Mouse (Mus musculus) liver, embryonic 14.5 days (tissue): Measurements from ENCODE around the gene Tmem151a. TPM values are rescaled to one million over a fixed set of nuclear protein-coding genes. Genes with fewer than 3 reads are reported as not detected.

Source experiments
- ATAC-seq: fragments of 200-750 bp; cut with Nextera tagmentation; 2 replicates; pipeline ENCODE4 v1.8.0; 2017; ENCODE audit warnings: moderate number of reproducible peaks, mild to moderate bottlenecking, moderate library complexity; ENCODE audit not compliant: insufficient read depth
- DNase-seq, 3 experiments: peaks; one replicate each; pipeline ENCODE4 v3.0.0-alpha.2; 2012 to 2013; ENCODE audit warnings: low read depth in 3 of 3, low spot score in 3 of 3
- H3K27ac ChIP-seq: fragments of 300-500 bp; sonication (generic); 2 replicates; pipeline ENCODE4 v1.5.1; 2014; ENCODE audit warnings: moderate library complexity, mild to moderate bottlenecking, control low read depth, inconsistent platforms
- H3K27me3 ChIP-seq: fragments of 300-500 bp; sonication (generic); 2 replicates; pipeline ENCODE4 v1.6.1; 2014; ENCODE audit warnings: mild to moderate bottlenecking, low read length, moderate library complexity; ENCODE audit not compliant: control insufficient read depth, insufficient read depth
- H3K36me3 ChIP-seq: fragments of 300-500 bp; sonication (generic); replicated peaks from 2 replicates; pipeline ENCODE4 v1.6.1; 2014; ENCODE audit warnings: low read depth; ENCODE audit not compliant: control insufficient read depth, insufficient read depth
- H3K4me1 ChIP-seq, 2 experiments: fragments of 200-500 bp in 1 of 2; fragments of 300-500 bp in 1 of 2; sonication (generic) in 1 of 2; replicated peaks; 2 replicates each; pipeline ENCODE4 v1.6.1; 2012 to 2014; ENCODE audit warnings: antibody characterized with exemption in 1 of 2, inconsistent platforms in 1 of 2, low read length in 1 of 2; ENCODE audit not compliant: control insufficient read depth in 2 of 2, insufficient read depth in 2 of 2
- H3K4me2 ChIP-seq: fragments of 300-500 bp; sonication (generic); 2 replicates; pipeline ENCODE4 v1.6.1; 2014; ENCODE audit warnings: low read depth, mild to moderate bottlenecking, control low read depth, moderate library complexity
- H3K4me3 ChIP-seq, 2 experiments: fragments of 200-500 bp in 1 of 2; fragments of 300-500 bp in 1 of 2; sonication (generic) in 1 of 2; 2 replicates each; pipeline ENCODE4 v1.5.1; 2012 to 2014; ENCODE audit warnings: low read depth in 2 of 2, low read length in 2 of 2, mild to moderate bottlenecking in 2 of 2, control low read depth in 1 of 2, inconsistent platforms in 1 of 2, moderate library complexity in 1 of 2; ENCODE audit not compliant: insufficient read depth in 1 of 2
- H3K9ac ChIP-seq: fragments of 300-500 bp; sonication (generic); replicated peaks from 2 replicates; pipeline ENCODE4 v1.6.1; 2014; ENCODE audit warnings: mild to moderate bottlenecking, control low read depth, moderate library complexity
- H3K9me3 ChIP-seq: fragments of 300-500 bp; sonication (generic); 2 replicates; pipeline ENCODE4 v1.6.1; 2016; ENCODE audit warnings: low read length, mixed read lengths; ENCODE audit not compliant: control insufficient read depth
- CTCF ChIP-seq: IDR thresholded peaks from 2 replicates; pipeline ENCODE4 v1.5.1; 2016; ENCODE audit warnings: antibody characterized with exemption, low read depth, control low read depth
- EP300 ChIP-seq: IDR thresholded peaks from 2 replicates; pipeline ENCODE4 v1.6.1; 2016; ENCODE audit warnings: antibody characterized with exemption, low read depth
- WGBS: fragments of 180-500 bp; shearing (Covaris S2); extraction: QIAGEN DNeasy Blood & Tissue Kit; methylation state at CpG from one replicate; pipeline ENCODE4 v1.1.7; 2014; ENCODE audit not compliant: insufficient replicate concordance; 5-methylcytosine and 5-hydroxymethylcytosine counted together
- polyA plus RNA-seq, 2 experiments: library from polyadenylated mRNA; depleted of rRNA in 1 of 2; stranded (reverse) in 1 of 2; unstranded in 1 of 2; fragments of >200 nt; fragmentation: Nextera tagmentation in 1 of 2; extraction: Ambion mirVana in 1 of 2; gene quantifications; 2 replicates each; pipeline versions ENCODE4 v1.2.1 to v1.2.3; 2012 to 2014

Tmem151a gene
- polyA plus RNA-seq, 2 experiments, result 0.18 to 0.25 TPM

- no peak overlapping the region for H3K27ac ChIP-seq
- H3K4me1 ChIP-seq, result peaks cover 30 to 31% of the 10 kb centered on the region in 2 experiments
- H3K9ac ChIP-seq, result peak overlapping the region; percentile 49
- H3K9me3 ChIP-seq, result no peaks in the 10 kb centered on the region
- H3K4me3 ChIP-seq, result no peak overlapping the region; a peak in 1 of 4 replicates
- peak overlapping the region; percentile 77 for H3K4me2 ChIP-seq
- no peak for DNase-seq
- peaks cover 16% of the 10 kb centered on the region for H3K27me3 ChIP-seq
- 24% methylated on average over 11 of the region's 11 CpGs for WGBS
- TF ChIP-seq CTCF, result no peak
- TF ChIP-seq EP300, result no peak
- no peak for ATAC-seq
- no peaks in the 10 kb centered on the region for H3K36me3 ChIP-seq
These were observed 14.3 kb downstream of the Tmem151a start for GRCm38 (mm10) chr19:5071077-5071476.

- Histone ChIP-seq H3K9me3 (no peaks in the 10 kb centered on the region), H3K4me1 (peaks cover 30 to 31% of the 10 kb centered on the region in 2 experiments), H3K4me3 (no peak overlapping the region), H3K4me2 (no peak overlapping the region), H3K9ac (no peak overlapping the region), H3K27ac (no peak overlapping the region), H3K36me3 (no peaks in the 10 kb centered on the region), H3K27me3 (peaks cover 16% of the 10 kb centered on the region)
- DNase-seq (no peak), ATAC-seq (no peak)
- 76% methylated on average over 7 of the region's 7 CpGs for WGBS
- no peak for TF ChIP-seq EP300
- no peak for TF ChIP-seq CTCF
These were observed 15.4 kb downstream of the Tmem151a start for GRCm38 (mm10) chr19:5069978-5070377.

- Histone ChIP-seq H3K9me3 (no peaks in the 10 kb centered on the region), H3K4me3 (no peak overlapping the region), H3K36me3 (no peaks in the 10 kb centered on the region), H3K9ac (no peak overlapping the region), H3K27me3 (peaks cover 16% of the 10 kb centered on the region), H3K4me1 (peaks cover 30 to 31% of the 10 kb centered on the region in 2 experiments), H3K27ac (no peak overlapping the region), H3K4me2 (no peak overlapping the region)
- no peak for TF ChIP-seq CTCF
- TF ChIP-seq EP300, result no peak
- 69% methylated on average over 5 of the region's 5 CpGs for WGBS
- ATAC-seq (no peak), DNase-seq (no peak)
These were observed 15.8 kb downstream of the Tmem151a start for GRCm38 (mm10) chr19:5069486-5069885.

- no peak overlapping the region for H3K27ac ChIP-seq
- TF ChIP-seq EP300, result no peak
- TF ChIP-seq CTCF, result peak; percentile 27; the same call in 1 of the 2 replicates
- H3K27me3 ChIP-seq, result peaks cover 16% of the 10 kb centered on the region
- ATAC-seq (no peak), DNase-seq (no peak)
- peak overlapping the region; percentile 55 for H3K9ac ChIP-seq
- H3K36me3 ChIP-seq, result no peaks in the 10 kb centered on the region
- H3K9me3 ChIP-seq, result no peaks in the 10 kb centered on the region
- 43% methylated on average over 21 of the region's 21 CpGs for WGBS
- H3K4me3 ChIP-seq, result peak overlapping the region; percentile 15 to 51
- peak overlapping the region; percentile 79 for H3K4me2 ChIP-seq
- peaks cover 30 to 31% of the 10 kb centered on the region in 2 experiments for H3K4me1 ChIP-seq
These were observed 16.6 kb downstream of the Tmem151a start for GRCm38 (mm10) chr19:5068570-5069234.

GRCm38 (mm10) chr19:5067867-5068569 is 17.3 kb downstream of the Tmem151a start, which contains the start of gene Cd248:
Cd248 (plus strand) TSS chr19:5068078.
- Histone ChIP-seq H3K9me3 (no peaks in the 10 kb centered on the region), H3K4me1 (peaks cover 30 to 31% of the 10 kb centered on the region in 2 experiments), H3K27ac (peak within 1 kb of the TSS; percentile 74), H3K36me3 (no peaks in the 10 kb centered on the region), H3K4me3 (peak within 1 kb of the TSS; percentile 15 to 51), H3K9ac (peak within 1 kb of the TSS; percentile 55), H3K4me2 (peak within 1 kb of the TSS; percentile 79), H3K27me3 (peaks cover 16% of the 10 kb centered on the region)
- ATAC-seq (peak; percentile 21; the same call in 1 of the 2 replicates), DNase-seq (no peak)
- 2% methylated on average over 56 of the region's 56 CpGs for WGBS
- TF ChIP-seq CTCF, result no peak
- no peak for TF ChIP-seq EP300
